Mouse (Mus musculus): ENCODE results near the gene Aqp1. TPM values are rescaled to one million over a fixed set of nuclear protein-coding genes. Genes with fewer than 3 reads are reported as not detected.

Gene Aqp1
- polyA plus RNA-seq, 1 experiment from 2014 or later: 0.20 TPM

DNA sequence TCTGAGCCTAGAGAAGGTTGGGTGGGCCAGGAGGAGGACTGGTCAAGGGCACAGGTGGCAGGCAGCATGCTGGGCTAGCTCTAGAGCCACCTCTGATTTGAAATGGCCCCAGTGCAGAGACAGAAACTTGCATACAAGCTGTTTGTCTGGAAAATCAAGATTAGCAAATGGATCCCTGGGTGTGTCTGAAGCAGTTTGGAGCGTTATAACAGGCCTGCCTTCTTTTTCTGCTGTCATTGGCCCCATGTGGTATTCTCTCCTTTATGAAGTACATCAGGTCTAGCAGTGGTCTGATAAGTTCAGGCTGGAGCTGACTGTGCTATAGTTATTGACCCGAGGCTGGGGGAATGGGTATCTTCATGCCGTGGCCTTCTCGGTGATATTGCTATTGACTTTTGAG, 22.3 kb upstream of the Aqp1 start:
- 93% methylated on average over 4 of the region's 4 CpGs for WGBS

GRCm38 (mm10) chr6:55314628-55315027, 21.6 kb upstream of the Aqp1 start:
- no peak for ATAC-seq (ENCODE audit: low read depth)
- H3K4me3 ChIP-seq (ENCODE audit: low read depth, low read length): no peak overlapping the region
- 90% methylated on average over 8 of the region's 8 CpGs for WGBS
- H3K9me3 ChIP-seq (ENCODE audit: control insufficient read depth, low read length): no peaks in the 10 kb centered on the region
- H3K27ac ChIP-seq (ENCODE audit: low read depth, low read length): no peak overlapping the region
- H3K27me3 ChIP-seq (ENCODE audit: control insufficient read depth, insufficient read depth, low read length): no peaks in the 10 kb centered on the region
- no peaks in the 10 kb centered on the region for H3K36me3 ChIP-seq (ENCODE audit: control insufficient read depth, insufficient read depth, low read length)
- no peak overlapping the region for H3K4me2 ChIP-seq (ENCODE audit: low read depth, low read length)
- no peak overlapping the region for H3K9ac ChIP-seq (replicated peaks; ENCODE audit: low read depth, low read length)
- 0 out of 2 replicates have a peak, but pooled peaks cover 3% of the 10 kb centered on the region for H3K4me1 ChIP-seq (ENCODE audit: control insufficient read depth, insufficient read depth, low read length)

More for the DNA sequence above, 22.3 kb upstream of the Aqp1 start:
- ATAC-seq (ENCODE audit: low read depth): no peak
- no peaks in the 10 kb centered on the region for H3K9me3 ChIP-seq (ENCODE audit: control insufficient read depth, low read length)
- H3K4me3 ChIP-seq (ENCODE audit: low read depth, low read length): no peak overlapping the region
- no peaks in the 10 kb centered on the region for H3K36me3 ChIP-seq (ENCODE audit: control insufficient read depth, insufficient read depth, low read length)
- H3K4me2 ChIP-seq (ENCODE audit: low read depth, low read length): no peak overlapping the region
- H3K27ac ChIP-seq (ENCODE audit: low read depth, low read length): no peak overlapping the region
- H3K27me3 ChIP-seq (ENCODE audit: control insufficient read depth, insufficient read depth, low read length): no peaks in the 10 kb centered on the region
- H3K4me1 ChIP-seq (ENCODE audit: control insufficient read depth, insufficient read depth, low read length): no peaks in the 10 kb centered on the region
- H3K9ac ChIP-seq (replicated peaks; ENCODE audit: low read depth, low read length): no peak overlapping the region

GRCm38 (mm10) chr6:55318597-55318996, 17.6 kb upstream of the Aqp1 start:
- Histone ChIP-seq H3K27me3 (ENCODE audit: control insufficient read depth, insufficient read depth, low read length) (no peaks in the 10 kb centered on the region), H3K36me3 (ENCODE audit: control insufficient read depth, insufficient read depth, low read length) (no peaks in the 10 kb centered on the region), H3K4me1 (ENCODE audit: control insufficient read depth, insufficient read depth, low read length) (0 out of 2 replicates have a peak, but pooled peaks cover 3% of the 10 kb centered on the region), H3K4me3 (ENCODE audit: low read depth, low read length) (no peak overlapping the region), H3K4me2 (ENCODE audit: low read depth, low read length) (no peak overlapping the region), H3K9ac (replicated peaks; ENCODE audit: low read depth, low read length) (no peak overlapping the region), H3K9me3 (ENCODE audit: control insufficient read depth, low read length) (no peaks in the 10 kb centered on the region), H3K27ac (ENCODE audit: low read depth, low read length) (no peak overlapping the region)
- no peak for ATAC-seq (ENCODE audit: low read depth)
- WGBS: 97% methylated on average over 3 of the region's 3 CpGs

DNA sequence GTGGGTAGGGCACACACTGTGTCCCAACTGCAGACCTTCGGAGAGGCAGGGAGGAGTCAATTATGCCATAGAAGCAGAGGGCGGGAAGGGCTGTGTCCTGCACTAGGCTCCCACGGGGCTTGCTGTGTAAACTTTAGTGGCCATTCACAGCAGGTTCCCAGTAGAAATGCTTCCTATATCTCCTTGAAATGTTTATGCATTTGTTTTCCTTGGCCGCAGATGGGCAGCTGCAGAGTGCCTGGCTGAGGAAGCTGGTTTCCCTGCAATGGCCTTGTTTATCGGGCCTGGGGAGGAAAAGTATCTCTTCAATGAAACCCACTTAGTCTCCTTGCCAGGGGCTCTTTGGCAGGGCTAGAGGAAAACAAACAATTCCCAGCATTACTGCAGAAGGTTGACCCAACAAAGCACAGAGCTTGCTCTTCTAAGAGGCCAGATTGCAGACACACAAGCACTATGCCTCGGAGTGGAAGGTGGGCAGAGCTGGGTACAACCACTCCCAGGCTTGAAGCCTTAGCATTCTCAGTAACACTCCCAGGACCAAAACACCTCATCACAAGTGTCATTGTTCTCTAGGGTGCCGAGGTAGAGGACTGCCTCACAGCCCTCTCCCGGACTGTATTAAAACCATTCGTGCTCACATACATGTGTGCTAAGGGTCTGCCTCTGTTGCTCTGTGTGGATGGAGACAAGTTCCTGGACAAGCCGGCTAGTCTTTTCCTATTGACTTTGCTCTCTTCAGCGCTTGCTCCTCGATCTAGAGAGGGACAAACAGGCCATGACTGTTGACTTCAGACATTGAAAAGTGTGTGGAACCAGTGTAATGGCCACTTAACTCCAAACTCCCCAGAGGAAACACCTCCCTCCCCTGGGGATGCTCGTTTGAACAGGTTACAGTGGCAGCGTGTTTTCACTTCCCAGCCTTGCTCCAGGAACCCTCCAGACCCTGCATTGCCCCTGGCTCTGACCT, 16.4 kb upstream of the Aqp1 start:
- 69% methylated on average over 14 of the region's 14 CpGs for WGBS
- no peaks in the 10 kb centered on the region for H3K27me3 ChIP-seq (ENCODE audit: control insufficient read depth, insufficient read depth, low read length)
- H3K9ac ChIP-seq (replicated peaks; ENCODE audit: low read depth, low read length): no peak overlapping the region
- H3K27ac ChIP-seq (ENCODE audit: low read depth, low read length): no peak overlapping the region
- H3K4me1 ChIP-seq (ENCODE audit: control insufficient read depth, insufficient read depth, low read length): 0 out of 2 replicates have a peak, but pooled peaks cover 3% of the 10 kb centered on the region
- no peaks in the 10 kb centered on the region for H3K9me3 ChIP-seq (ENCODE audit: control insufficient read depth, low read length)
- H3K4me2 ChIP-seq (ENCODE audit: low read depth, low read length): no peak overlapping the region
- ATAC-seq (ENCODE audit: low read depth): no peak
- H3K4me3 ChIP-seq (ENCODE audit: low read depth, low read length): no peak overlapping the region
- H3K36me3 ChIP-seq (ENCODE audit: control insufficient read depth, insufficient read depth, low read length): no peaks in the 10 kb centered on the region

- no peaks in the 10 kb centered on the region for H3K27me3 ChIP-seq (ENCODE audit: control insufficient read depth, insufficient read depth, low read length)
- 87% methylated on average over 4 of the region's 4 CpGs for WGBS
- no peak for ATAC-seq (ENCODE audit: low read depth)
- H3K4me3 ChIP-seq (ENCODE audit: low read depth, low read length): no peak overlapping the region
- H3K9me3 ChIP-seq (ENCODE audit: control insufficient read depth, low read length): no peaks in the 10 kb centered on the region
- H3K27ac ChIP-seq (ENCODE audit: low read depth, low read length): no peak overlapping the region
- no peak overlapping the region for H3K4me2 ChIP-seq (ENCODE audit: low read depth, low read length)
- no peaks in the 10 kb centered on the region for H3K36me3 ChIP-seq (ENCODE audit: control insufficient read depth, insufficient read depth, low read length)
- H3K4me1 ChIP-seq (ENCODE audit: control insufficient read depth, insufficient read depth, low read length): 0 out of 2 replicates have a peak, but pooled peaks cover 3% of the 10 kb centered on the region
- no peak overlapping the region for H3K9ac ChIP-seq (replicated peaks; ENCODE audit: low read depth, low read length)
Observed at GRCm38 (mm10) chr6:55320894-55321293, 15.3 kb upstream of the Aqp1 start.

GRCm38 (mm10) chr6:55321518-55321917, 14.7 kb upstream of the Aqp1 start:
- Histone ChIP-seq H3K9ac (replicated peaks; ENCODE audit: low read depth, low read length) (no peak overlapping the region), H3K36me3 (ENCODE audit: control insufficient read depth, insufficient read depth, low read length) (no peaks in the 10 kb centered on the region), H3K4me2 (ENCODE audit: low read depth, low read length) (no peak overlapping the region), H3K9me3 (ENCODE audit: control insufficient read depth, low read length) (no peaks in the 10 kb centered on the region), H3K4me3 (ENCODE audit: low read depth, low read length) (no peak overlapping the region), H3K27ac (ENCODE audit: low read depth, low read length) (no peak overlapping the region), H3K4me1 (ENCODE audit: control insufficient read depth, insufficient read depth, low read length) (0 out of 2 replicates have a peak, but pooled peaks cover 3% of the 10 kb centered on the region), H3K27me3 (ENCODE audit: control insufficient read depth, insufficient read depth, low read length) (no peaks in the 10 kb centered on the region)
- no peak for ATAC-seq (ENCODE audit: low read depth)
- 75% methylated on average over 6 of the region's 6 CpGs for WGBS

DNA sequence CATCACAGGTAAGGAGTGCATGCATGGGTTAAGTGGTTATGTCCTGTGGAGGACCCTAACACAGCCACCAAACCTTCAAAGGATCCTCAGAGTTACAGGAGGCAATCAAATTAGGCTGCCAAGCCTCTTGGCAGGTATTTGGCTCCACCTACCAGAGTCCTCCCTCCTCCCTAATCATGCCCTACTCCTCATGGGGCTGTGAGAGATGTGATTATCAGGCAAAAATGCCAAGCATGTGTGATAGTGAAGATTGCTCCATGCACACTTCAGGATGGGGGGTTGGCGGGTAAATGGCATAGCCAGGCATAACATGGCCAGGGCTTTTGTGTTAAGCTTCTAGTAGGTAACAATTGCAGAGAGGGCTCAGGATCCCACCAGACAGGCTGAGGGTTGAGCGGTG, 13.3 kb upstream of the Aqp1 start:
- Histone ChIP-seq H3K4me1 (ENCODE audit: control insufficient read depth, insufficient read depth, low read length) (0 out of 2 replicates have a peak, but pooled peaks cover 3% of the 10 kb centered on the region), H3K4me3 (ENCODE audit: low read depth, low read length) (no peak overlapping the region), H3K27me3 (ENCODE audit: control insufficient read depth, insufficient read depth, low read length) (no peaks in the 10 kb centered on the region), H3K36me3 (ENCODE audit: control insufficient read depth, insufficient read depth, low read length) (no peaks in the 10 kb centered on the region), H3K9me3 (ENCODE audit: control insufficient read depth, low read length) (no peaks in the 10 kb centered on the region), H3K27ac (ENCODE audit: low read depth, low read length) (no peak overlapping the region), H3K4me2 (ENCODE audit: low read depth, low read length) (no peak overlapping the region), H3K9ac (replicated peaks; ENCODE audit: low read depth, low read length) (no peak overlapping the region)
- ATAC-seq (ENCODE audit: low read depth): no peak
- 94% methylated on average over 2 of the region's 2 CpGs for WGBS

DNA sequence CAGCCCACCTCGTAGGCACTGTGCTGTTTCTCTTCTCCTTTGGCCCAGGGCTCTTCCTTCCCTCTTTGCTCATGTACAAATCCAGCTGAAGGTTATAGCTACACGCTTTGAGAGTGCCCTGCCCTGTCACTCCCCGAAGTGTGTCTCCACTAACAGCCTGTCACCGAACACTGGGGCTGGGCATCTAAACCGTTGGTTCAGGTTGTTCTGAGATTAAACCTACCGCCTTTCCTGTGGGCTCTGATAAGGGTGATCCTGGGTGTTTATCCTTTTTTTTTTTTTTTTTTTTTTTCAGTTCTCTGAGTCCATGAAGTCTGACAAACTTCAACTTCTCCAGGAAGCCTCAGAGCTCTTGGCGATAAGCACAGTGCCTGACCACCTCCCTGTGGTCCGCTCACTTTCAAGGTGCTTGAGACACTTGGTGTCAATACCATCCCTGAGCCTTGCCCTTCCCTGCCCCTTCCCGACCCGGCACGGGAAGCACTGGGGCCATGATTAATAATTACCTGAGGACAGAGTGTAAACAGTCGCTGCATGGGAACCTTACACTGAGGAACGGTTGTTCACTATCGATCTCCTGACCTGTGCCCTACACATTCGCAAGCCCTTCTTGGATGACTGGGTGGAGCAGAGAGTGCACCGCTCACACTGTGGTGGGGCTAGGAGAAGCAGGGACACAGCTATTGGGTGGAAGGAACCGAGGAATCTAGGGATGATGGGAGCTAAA, 12.2 kb upstream of the Aqp1 start:
- no peak overlapping the region for H3K9ac ChIP-seq (replicated peaks; ENCODE audit: low read depth, low read length)

DNA sequence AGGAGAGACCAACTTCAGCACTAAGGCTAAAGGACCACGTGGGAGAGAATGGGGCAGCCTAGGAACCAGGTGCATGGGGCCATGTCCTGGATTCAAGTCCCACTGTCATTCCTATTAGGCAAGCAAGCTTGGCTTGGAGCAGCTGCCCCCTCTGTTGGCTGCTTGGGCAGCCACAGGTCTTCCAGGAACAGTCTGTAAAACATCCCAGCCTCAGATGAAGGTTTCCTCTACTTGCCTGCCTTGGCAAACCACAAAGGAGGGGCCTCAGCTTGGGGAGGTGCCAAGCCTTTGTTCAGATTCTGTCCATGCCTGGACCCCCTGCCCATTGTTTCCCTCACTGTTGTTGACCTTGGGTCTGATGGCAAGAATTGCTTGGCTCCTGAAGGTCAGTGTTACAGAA, 11.4 kb upstream of the Aqp1 start:
- Histone ChIP-seq H3K4me2 (ENCODE audit: low read depth, low read length) (no peak overlapping the region), H3K9ac (replicated peaks; ENCODE audit: low read depth, low read length) (no peak overlapping the region), H3K27ac (ENCODE audit: low read depth, low read length) (no peak overlapping the region), H3K4me3 (ENCODE audit: low read depth, low read length) (no peak overlapping the region), H3K27me3 (ENCODE audit: control insufficient read depth, insufficient read depth, low read length) (no peaks in the 10 kb centered on the region), H3K36me3 (ENCODE audit: control insufficient read depth, insufficient read depth, low read length) (no peaks in the 10 kb centered on the region), H3K4me1 (ENCODE audit: control insufficient read depth, insufficient read depth, low read length) (no peaks in the 10 kb centered on the region), H3K9me3 (ENCODE audit: control insufficient read depth, low read length) (no peaks in the 10 kb centered on the region)
- ATAC-seq (ENCODE audit: low read depth): no peak
- 70% methylated on average over 1 of the region's 1 CpGs for WGBS

More for the DNA sequence above, 12.2 kb upstream of the Aqp1 start:
- Histone ChIP-seq H3K27ac (ENCODE audit: low read depth, low read length) (no peak overlapping the region), H3K4me1 (ENCODE audit: control insufficient read depth, insufficient read depth, low read length) (0 out of 2 replicates have a peak, but pooled peaks cover 3% of the 10 kb centered on the region), H3K36me3 (ENCODE audit: control insufficient read depth, insufficient read depth, low read length) (no peaks in the 10 kb centered on the region), H3K4me2 (ENCODE audit: low read depth, low read length) (no peak overlapping the region), H3K9me3 (ENCODE audit: control insufficient read depth, low read length) (no peaks in the 10 kb centered on the region), H3K27me3 (ENCODE audit: control insufficient read depth, insufficient read depth, low read length) (no peaks in the 10 kb centered on the region), H3K4me3 (ENCODE audit: low read depth, low read length) (no peak overlapping the region)
- WGBS: 87% methylated on average over 17 of the region's 17 CpGs
- no peak for ATAC-seq (ENCODE audit: low read depth)
